Mouse (Mus musculus) liver, adult 2 months (tissue): Measurements from ENCODE around the gene Siva1.

Source experiments
- CTCF ChIP-seq: fragments of 200-500 bp; IDR thresholded peaks from 2 replicates; pipeline ENCODE4 v1.5.1; 2011; ENCODE audit warnings: low read depth, low read length, control low read depth
- POLR2A ChIP-seq: fragments of 200-500 bp; IDR thresholded peaks from 2 replicates; pipeline ENCODE4 v1.6.1; 2011; ENCODE audit warnings: low read length, control low read depth; ENCODE audit not compliant: insufficient read depth; ENCODE audit errors: extremely low read depth

DNA sequence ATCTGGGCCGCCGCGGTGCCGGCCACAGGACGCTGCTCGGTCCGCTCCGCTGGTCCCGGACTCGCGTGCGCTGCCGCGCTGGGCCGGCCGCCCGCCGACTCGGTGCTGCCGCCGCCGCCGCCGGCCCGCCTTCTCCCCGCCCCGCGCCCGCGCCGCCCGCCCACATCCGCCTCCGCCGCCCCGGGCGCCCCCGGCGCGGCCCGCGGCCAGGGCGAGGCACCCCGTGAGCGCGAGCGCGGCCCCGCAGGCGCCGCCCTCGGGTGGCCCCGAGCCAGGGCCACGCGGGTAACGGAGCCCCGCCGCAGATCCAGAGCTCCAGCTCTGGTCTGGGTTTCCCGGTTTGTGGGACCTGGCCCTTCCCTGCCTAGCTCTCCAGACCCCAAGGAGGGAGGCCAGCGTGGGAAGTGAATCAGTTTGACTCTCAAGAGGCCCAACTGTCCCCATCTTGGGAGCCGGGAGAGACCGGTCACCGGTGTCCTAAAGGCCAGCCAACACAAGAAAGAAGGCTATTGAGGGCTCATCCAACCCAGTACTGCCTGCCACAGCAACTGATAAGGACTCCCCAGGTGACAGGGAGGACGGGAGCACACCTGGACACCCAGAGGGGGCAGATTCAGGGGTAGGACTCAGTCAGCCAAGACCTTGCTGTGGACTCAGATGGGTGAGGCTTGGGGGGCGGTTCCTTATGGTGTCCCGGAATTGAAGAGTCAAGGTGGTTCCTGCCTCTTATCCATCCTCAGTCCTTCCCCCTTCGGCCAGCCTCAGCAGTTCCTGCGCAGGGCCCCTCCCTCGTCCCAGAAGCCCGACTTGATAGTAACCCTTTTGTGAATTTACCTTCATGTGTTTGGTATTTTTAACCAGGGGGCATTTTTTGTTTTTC lies 29.9 kb downstream of the Siva1 start, which contains the start of gene Akt1:
- TF ChIP-seq CTCF: no peak
- TF ChIP-seq POLR2A: 0 out of 2 replicates have a peak, but pooled peaks have one; percentile 7
